Mouse (Mus musculus) lung, postnatal 14 days (tissue): ENCODE measurements around the gene Lmod1.

Source experiments
- DNase-seq: peaks from one replicate; pipeline ENCODE4 v3.0.0; 2021

Lmod1 gene

GRCm38 (mm10) chr1:135324571-135324970 is at the start of gene Lmod1:
Gene Lmod1, plus strand, starts transcription at chr1:135324807.
- peak; percentile 73 for DNase-seq

GRCm38 (mm10) chr1:135280646-135281045 is 44.0 kb upstream of the Lmod1 start:
- DNase-seq = peak; percentile 83

- no peak for DNase-seq
Measured at GRCm38 (mm10) chr1:135281841-135282240, 42.8 kb upstream of the Lmod1 start.

GRCm38 (mm10) chr1:135282536-135283286 is 41.9 kb upstream of the Lmod1 start:
- peak; percentile 48 for DNase-seq

GRCm38 (mm10) chr1:135283287-135283825 is 41.3 kb upstream of the Lmod1 start:
- DNase-seq = peak; percentile 37

- DNase-seq = peak; percentile 78
Measured at GRCm38 (mm10) chr1:135283826-135284291, 40.7 kb upstream of the Lmod1 start, which contains the start of gene Rnpep. Gene Rnpep, minus strand, starts transcription at chr1:135284084.

- no peak for DNase-seq
Measured at GRCm38 (mm10) chr1:135286311-135286710, 38.3 kb upstream of the Lmod1 start.

GRCm38 (mm10) chr1:135290908-135291307 is 33.7 kb upstream of the Lmod1 start:
- no peak for DNase-seq

GRCm38 (mm10) chr1:135311356-135311755 is 13.3 kb upstream of the Lmod1 start:
- no peak for DNase-seq

GRCm38 (mm10) chr1:135312201-135312600 is 12.4 kb upstream of the Lmod1 start:
- DNase-seq = no peak

GRCm38 (mm10) chr1:135313284-135314031 is 11.1 kb upstream of the Lmod1 start, which contains the start of gene Timm17a:
Gene Timm17a, minus strand, starts transcription at chr1:135313778.
- peak; percentile 93 for DNase-seq

- no peak for DNase-seq
Measured at GRCm38 (mm10) chr1:135323367-135323901, 1.2 kb upstream of the Lmod1 start.

- no peak for DNase-seq
Measured at GRCm38 (mm10) chr1:135325934-135326333, 1.3 kb downstream of the Lmod1 start.

GRCm38 (mm10) chr1:135328368-135328767 is 3.8 kb downstream of the Lmod1 start:
- DNase-seq = no peak

- no peak for DNase-seq
Measured at GRCm38 (mm10) chr1:135330578-135330977, 6.0 kb downstream of the Lmod1 start.

GRCm38 (mm10) chr1:135341947-135342346 is 17.3 kb downstream of the Lmod1 start:
- no peak for DNase-seq

- DNase-seq = no peak
Measured at GRCm38 (mm10) chr1:135344026-135344425, 19.4 kb downstream of the Lmod1 start.

GRCm38 (mm10) chr1:135346891-135347290 is 22.3 kb downstream of the Lmod1 start:
- no peak for DNase-seq

- DNase-seq = peak; percentile 73
Measured at GRCm38 (mm10) chr1:135347498-135348169, 23.0 kb downstream of the Lmod1 start.

GRCm38 (mm10) chr1:135351953-135352352 is 27.3 kb downstream of the Lmod1 start:
- DNase-seq = peak; percentile 24

GRCm38 (mm10) chr1:135359071-135359470 is 34.5 kb downstream of the Lmod1 start:
- DNase-seq = no peak

GRCm38 (mm10) chr1:135361491-135361890 is 36.9 kb downstream of the Lmod1 start:
- no peak for DNase-seq

GRCm38 (mm10) chr1:135362115-135362514 is 37.5 kb downstream of the Lmod1 start:
- DNase-seq = no peak
